ENCODE assay signal across 1 mouse cellular context in genomic region chr10:81059603-81060543, GRCm38 (mm10).
TF ChIP-seq lines count a peak whose summit lies in the region.

Sgta (minus strand) TSS chr10:81060181.

TF ChIP-seq in CH12.LX, 34 proteins besides CTCF, POLR2A, EP300 and RAD21 (continued from another document):
- TF ChIP-seq CHD2 (IDR thresholded peaks at IDR 0.05; ENCODE audit: low read length): no peak
- no peak for TF ChIP-seq PAX5 (IDR thresholded peaks at IDR 0.05; ENCODE audit: low read length)
- peak; percentile 81 for TF ChIP-seq NELFE (IDR thresholded peaks at IDR 0.05; ENCODE audit: low read depth, low read length)
- TF ChIP-seq ZC3H11A (IDR thresholded peaks at IDR 0.05; ENCODE audit: low read depth, low read length): no peak
- TF ChIP-seq ELF1 (IDR thresholded peaks at IDR 0.05; ENCODE audit: low read depth, low read length): peak; percentile 93
- peak; percentile 91 for TF ChIP-seq BHLHE40 (IDR thresholded peaks at IDR 0.05; ENCODE audit: low read depth, low read length)
- no peak for TF ChIP-seq SMC3 (IDR thresholded peaks at IDR 0.05; ENCODE audit: low read depth, low read length)
- TF ChIP-seq USF1 (IDR thresholded peaks at IDR 0.05; ENCODE audit: low read depth, low read length): peak; percentile 93
- peak; percentile 77; the same call in 1 of the 2 replicates for TF ChIP-seq TBP (conservative IDR thresholded peaks at IDR 0.05; ENCODE audit: low read depth, low read length)
